Mouse (Mus musculus) frontal cortex, postnatal 10 days (tissue): Measurements from ENCODE around the gene Evi5l.
"Not testable (repeated sequence)": the region's sequence is repeated elsewhere in the genome, so short reads cannot be mapped to it uniquely, and the experiment has no call there.

Source experiments
- DNase-seq, 2 experiments: peaks; one replicate each; pipeline ENCODE4 v3.0.0; 2022; ENCODE audit warnings: low spot score in 2 of 2, mixed read lengths in 1 of 2

Gene Evi5l

GRCm38 (mm10) chr8:4238434-4239192 lies 72.2 kb downstream of the Evi5l start, which contains the start of the genes Map2k7 and Gm49320:
Gene Map2k7, plus strand, starts transcription at chr8:4238740.
Gene Gm49320, plus strand, starts transcription at chr8:4238865.
- peak; percentile 100 for DNase-seq

GRCm38 (mm10) chr8:4239193-4239890 lies 73.0 kb downstream of the Evi5l start:
- no peak for DNase-seq

GRCm38 (mm10) chr8:4245061-4245460 lies 78.7 kb downstream of the Evi5l start:
- no peak for DNase-seq

GRCm38 (mm10) chr8:4245737-4246136 lies 79.4 kb downstream of the Evi5l start:
- DNase-seq: peak in 1 of 2 experiments; percentile 15

- DNase-seq: no peak
Observed at GRCm38 (mm10) chr8:4247241-4247640, 80.9 kb downstream of the Evi5l start.

- DNase-seq: peak in 1 of 2 experiments; percentile 22
Observed at GRCm38 (mm10) chr8:4247951-4248540, 81.7 kb downstream of the Evi5l start, which contains the start of gene Tgfbr3l. Gene Tgfbr3l, plus strand, starts transcription at chr8:4248214.

- DNase-seq: no peak
Observed at GRCm38 (mm10) chr8:4249213-4249612, 82.8 kb downstream of the Evi5l start.

GRCm38 (mm10) chr8:4250306-4250970 lies 84.1 kb downstream of the Evi5l start:
- peak; percentile 82 to 84 for DNase-seq

- DNase-seq: peak in 1 of 2 experiments; percentile 14
Observed at GRCm38 (mm10) chr8:4252116-4252760, 85.9 kb downstream of the Evi5l start.

GRCm38 (mm10) chr8:4252934-4253841 lies 86.8 kb downstream of the Evi5l start, which contains the start of gene Snapc2:
Gene Snapc2, plus strand, starts transcription at chr8:4253080.
- DNase-seq: peak; percentile 90 to 95

GRCm38 (mm10) chr8:4254001-4254400 lies 87.6 kb downstream of the Evi5l start:
- DNase-seq: peak; percentile 67 to 70

GRCm38 (mm10) chr8:4255471-4255870 lies 89.1 kb downstream of the Evi5l start:
- not testable (repeated sequence) for DNase-seq

GRCm38 (mm10) chr8:4256911-4257310 lies 90.5 kb downstream of the Evi5l start:
- DNase-seq: peak; percentile 77 to 81

GRCm38 (mm10) chr8:4257350-4257749 lies 91.0 kb downstream of the Evi5l start:
- DNase-seq: no peak

GRCm38 (mm10) chr8:4258233-4258632 lies 91.9 kb downstream of the Evi5l start:
- DNase-seq: peak; percentile 78 to 86

GRCm38 (mm10) chr8:4258678-4259077 lies 92.3 kb downstream of the Evi5l start:
- peak; percentile 55 to 63 for DNase-seq

- peak; percentile 90 to 92 for DNase-seq
Observed at GRCm38 (mm10) chr8:4259125-4259804, 92.9 kb downstream of the Evi5l start, which contains the start of gene Ctxn1. Gene Ctxn1, minus strand, starts transcription at chr8:4259274.

- peak in 1 of 2 experiments; percentile 17 for DNase-seq
Observed at GRCm38 (mm10) chr8:4259805-4260170, 93.4 kb downstream of the Evi5l start.
